Mouse (Mus musculus) lung, embryonic 14.5 days (tissue): ENCODE data around the gene Sh3bgrl2. TPM values are rescaled to one million over a fixed set of nuclear protein-coding genes. Genes with fewer than 3 reads are reported as not detected.
"Not testable (repeated sequence)": the region's sequence is repeated elsewhere in the genome, so short reads cannot be mapped to it uniquely, and the experiment has no call there.

Source experiments
- ATAC-seq: fragments of 200-750 bp; cut with Nextera tagmentation; 2 replicates; pipeline ENCODE4 v1.8.0; 2017; ENCODE audit warnings: mild to moderate bottlenecking, moderate TSS enrichment, moderate library complexity; ENCODE audit not compliant: insufficient read depth
- DNase-seq: peaks from one replicate; pipeline ENCODE4 v3.0.0-alpha.2; 2015
- H3K27ac ChIP-seq: fragments of 300-500 bp; sonication (generic); 2 replicates; pipeline ENCODE4 v1.5.1; 2014; ENCODE audit warnings: low read depth, mild to moderate bottlenecking, moderate library complexity
- H3K27me3 ChIP-seq: fragments of 300-500 bp; sonication (generic); 2 replicates; pipeline ENCODE4 v1.6.1; 2014; ENCODE audit warnings: low read length, control low read depth; ENCODE audit not compliant: insufficient read depth
- H3K36me3 ChIP-seq: fragments of 300-500 bp; sonication (generic); 2 replicates; pipeline ENCODE4 v1.6.1; 2014; ENCODE audit warnings: control low read depth; ENCODE audit not compliant: insufficient read depth
- H3K4me1 ChIP-seq: fragments of 300-500 bp; sonication (generic); 2 replicates; pipeline ENCODE4 v1.6.1; 2014; ENCODE audit warnings: antibody characterized with exemption, control low read depth; ENCODE audit not compliant: insufficient read depth
- H3K4me2 ChIP-seq: fragments of 300-500 bp; sonication (generic); 2 replicates; pipeline ENCODE4 v1.6.1; 2014; ENCODE audit warnings: mild to moderate bottlenecking
- H3K4me3 ChIP-seq: fragments of 300-500 bp; sonication (generic); 2 replicates; pipeline ENCODE4 v1.5.1; 2014; ENCODE audit warnings: low read depth, low read length
- H3K9ac ChIP-seq: fragments of 300-500 bp; sonication (generic); 2 replicates; pipeline ENCODE4 v1.6.1; 2014
- H3K9me3 ChIP-seq: fragments of 300-500 bp; sonication (generic); 2 replicates; pipeline ENCODE4 v1.6.1; 2016; ENCODE audit warnings: low read depth, low read length, control low read depth
- CTCF ChIP-seq: IDR thresholded peaks from 2 replicates; pipeline ENCODE4 v1.5.1; 2016; ENCODE audit warnings: antibody characterized with exemption, low read depth
- WGBS: fragments of 180-500 bp; shearing (Covaris S2); extraction: QIAGEN DNeasy Blood & Tissue Kit; methylation state at CpG from one replicate; pipeline ENCODE4 v1.1.7; 2014; 5-methylcytosine and 5-hydroxymethylcytosine counted together
- polyA plus RNA-seq: library from polyadenylated mRNA; unstranded; fragments of >200 nt; fragmentation: Nextera tagmentation; extraction: Ambion mirVana; gene quantifications from 2 replicates; pipeline ENCODE4 v1.2.1, GENCODE M21; 2014

Gene Sh3bgrl2
- 56.7 and 59.4 TPM in 2 replicates for polyA plus RNA-seq

GRCm38 (mm10) chr9:83547830-83548689, at the start of gene Sh3bgrl2:
TSS of gene Sh3bgrl2 (plus strand) at chr9:83548327.
- no peak for TF ChIP-seq CTCF
- H3K4me3 ChIP-seq: peak within 1 kb of the TSS; percentile 67
- whole genome bisulfite sequencing: 2% methylated on average over 76 of the region's 76 CpGs
- peak; percentile 96 for ATAC-seq
- peak within 1 kb of the TSS; percentile 61 for H3K9ac ChIP-seq
- H3K36me3 ChIP-seq: no peaks in the 10 kb centered on the region
- H3K27ac ChIP-seq: 0 out of 2 replicates have a peak within 1 kb of the TSS, but pooled peaks have one; percentile 50
- H3K9me3 ChIP-seq: no peaks in the 10 kb centered on the region
- peak within 1 kb of the TSS; percentile 76 for H3K4me2 ChIP-seq
- DNase-seq: peak; percentile 91
- no peaks in the 10 kb centered on the region for H3K27me3 ChIP-seq
- H3K4me1 ChIP-seq: no peaks in the 10 kb centered on the region

- not testable (repeated sequence) for H3K36me3 ChIP-seq, H3K9me3 ChIP-seq, H3K27me3 ChIP-seq, H3K27ac ChIP-seq, DNase-seq, ATAC-seq, H3K4me3 ChIP-seq, H3K4me2 ChIP-seq, H3K9ac ChIP-seq, H3K4me1 ChIP-seq
- 79% methylated on average over 5 of the region's 5 CpGs for WGBS
Observed at GRCm38 (mm10) chr9:83519081-83519480, 29.0 kb upstream of the Sh3bgrl2 start.

DNA sequence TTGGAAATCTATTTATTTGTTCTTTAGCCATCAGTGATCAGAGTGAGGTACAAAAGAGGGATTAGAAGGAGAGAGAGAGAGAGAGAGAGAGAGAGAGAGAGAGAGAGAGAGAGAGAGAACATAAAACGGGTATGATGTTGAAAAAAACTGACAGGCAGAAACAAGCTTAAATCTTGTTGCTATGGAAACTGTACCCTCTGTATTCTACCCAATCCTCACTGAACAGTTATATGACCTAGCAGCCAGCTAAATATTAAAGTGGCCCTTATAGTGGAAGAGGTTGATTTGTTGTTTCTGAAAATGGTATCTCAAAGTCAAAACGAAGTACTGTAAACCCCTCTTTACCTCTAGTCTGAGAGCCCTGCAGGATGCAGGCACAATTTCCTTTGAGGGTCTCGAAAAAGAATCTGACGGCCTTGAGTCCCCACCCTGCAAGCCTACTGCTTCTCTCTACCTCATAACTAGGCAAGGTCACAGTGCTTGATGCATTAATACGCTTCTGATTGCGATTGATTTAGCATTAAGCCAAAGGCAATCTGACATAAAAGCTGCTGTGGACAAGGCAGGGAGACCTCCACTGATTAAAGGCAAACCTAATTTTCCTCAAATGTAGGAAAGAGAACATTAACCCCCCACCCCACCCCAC, 28.5 kb upstream of the Sh3bgrl2 start:
- no peaks in the 10 kb centered on the region for H3K36me3 ChIP-seq
- no peak overlapping the region for H3K27ac ChIP-seq
- no peaks in the 10 kb centered on the region for H3K27me3 ChIP-seq
- DNase-seq: no peak
- WGBS: 74% methylated on average over 6 of the region's 6 CpGs
- no peak overlapping the region for H3K9ac ChIP-seq
- no peak overlapping the region for H3K4me2 ChIP-seq
- H3K4me1 ChIP-seq: no peaks in the 10 kb centered on the region
- H3K9me3 ChIP-seq: no peaks in the 10 kb centered on the region; the same call in 1 of the 2 replicates
- H3K4me3 ChIP-seq: no peak overlapping the region
- ATAC-seq: no peak
- no peak for TF ChIP-seq CTCF

- H3K9me3 ChIP-seq: no peaks in the 10 kb centered on the region
- no peak for TF ChIP-seq CTCF
- ATAC-seq (peak; percentile 65; the same call in 1 of the 2 replicates), DNase-seq (peak; percentile 31)
- 69% methylated on average over 7 of the region's 7 CpGs for WGBS
- H3K27ac ChIP-seq: no peak overlapping the region
- H3K4me2 ChIP-seq: no peak overlapping the region
- no peak overlapping the region for H3K9ac ChIP-seq
- no peaks in the 10 kb centered on the region for H3K27me3 ChIP-seq
- no peaks in the 10 kb centered on the region for H3K36me3 ChIP-seq
- no peak overlapping the region for H3K4me3 ChIP-seq
- no peaks in the 10 kb centered on the region for H3K4me1 ChIP-seq
Observed at GRCm38 (mm10) chr9:83527341-83528060, 20.6 kb upstream of the Sh3bgrl2 start.

DNA sequence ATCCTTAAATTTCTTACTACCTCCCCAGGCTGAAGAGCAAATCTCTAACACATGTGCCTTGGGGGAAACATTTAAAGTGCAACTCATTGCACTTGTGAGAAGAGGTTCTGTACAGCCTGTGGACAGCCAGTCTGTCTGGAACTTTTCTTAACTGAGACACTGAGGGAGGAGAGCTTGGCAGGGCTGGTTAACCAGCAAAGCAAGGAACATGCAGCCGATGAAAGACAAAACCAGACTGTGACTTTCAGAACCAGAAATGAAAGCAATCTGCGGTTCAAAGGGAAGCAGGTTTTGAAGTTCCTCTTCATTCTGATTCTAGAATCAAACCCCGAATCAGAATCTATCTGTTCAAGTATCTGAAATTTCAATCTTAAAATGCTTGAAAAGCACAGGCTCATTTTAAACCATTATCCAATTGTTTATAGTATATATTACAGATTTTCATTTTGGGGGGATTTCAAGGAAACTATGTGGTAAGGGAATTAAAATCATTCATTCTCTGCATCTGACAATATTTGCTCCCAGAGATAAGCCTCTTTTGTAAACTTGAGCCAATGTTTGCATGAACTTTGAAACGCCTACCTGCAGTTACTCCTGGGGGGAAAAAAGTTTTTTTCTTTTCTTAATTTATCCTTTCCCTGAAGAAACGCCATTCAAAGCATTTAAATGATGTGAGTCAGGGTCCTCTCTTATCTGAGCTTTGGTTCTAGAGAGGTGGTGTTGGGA, 14.9 kb upstream of the Sh3bgrl2 start:
- no peak for TF ChIP-seq CTCF
- Histone ChIP-seq H3K4me3 (no peak overlapping the region), H3K36me3 (no peaks in the 10 kb centered on the region), H3K9me3 (no peaks in the 10 kb centered on the region), H3K27me3 (no peaks in the 10 kb centered on the region), H3K4me2 (no peak overlapping the region), H3K27ac (no peak overlapping the region), H3K9ac (no peak overlapping the region), H3K4me1 (peaks cover 6% of the 10 kb centered on the region; the same call in 1 of the 2 replicates)
- WGBS: 54% methylated on average over 5 of the region's 5 CpGs
- ATAC-seq (no peak), DNase-seq (no peak)

DNA sequence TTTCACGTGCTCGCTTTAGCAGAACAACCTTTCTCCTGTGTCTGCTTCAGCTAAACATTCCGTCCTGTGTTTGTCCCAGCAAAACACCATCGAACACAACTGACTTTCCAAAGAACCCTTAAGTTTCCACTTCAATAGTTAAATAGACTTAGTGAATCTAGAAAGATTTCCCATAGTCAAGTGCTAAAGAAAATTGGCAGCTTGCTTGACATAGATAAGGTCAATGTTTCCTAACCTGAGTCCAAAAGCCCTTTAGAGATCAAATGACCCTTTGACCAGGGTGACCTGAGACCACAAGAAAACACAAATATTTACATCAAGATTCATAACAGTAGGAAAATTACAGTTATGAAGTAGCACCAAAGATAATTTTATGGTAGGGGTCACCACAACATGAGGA, 11.2 kb upstream of the Sh3bgrl2 start:
- no peak for TF ChIP-seq CTCF
- H3K4me1 ChIP-seq: peaks cover 10% of the 10 kb centered on the region; the same call in 1 of the 2 replicates
- no peak overlapping the region for H3K4me3 ChIP-seq
- DNase-seq: no peak
- no peak overlapping the region for H3K9ac ChIP-seq
- no peak overlapping the region for H3K27ac ChIP-seq
- H3K4me2 ChIP-seq: no peak overlapping the region
- H3K36me3 ChIP-seq: no peaks in the 10 kb centered on the region
- no peak for ATAC-seq
- H3K9me3 ChIP-seq: no peaks in the 10 kb centered on the region
- H3K27me3 ChIP-seq: no peaks in the 10 kb centered on the region
- 68% methylated on average over 4 of the region's 4 CpGs for WGBS
